Mouse (Mus musculus): Measurements from ENCODE around the gene Gpr146. TPM values are rescaled to one million over a fixed set of nuclear protein-coding genes. Genes with fewer than 3 reads are reported as not detected.

Gene Gpr146
- polyA plus RNA-seq, 1 experiment from 2014 or later = 19.3 TPM

- Histone ChIP-seq H3K36me3 (peaks cover 7% of the 10 kb centered on the region; the same call in 1 of the 2 replicates), H3K4me2 (no peak overlapping the region), H3K27me3 (replicated peaks) (no peaks in the 10 kb centered on the region), H3K9ac (no peak overlapping the region), H3K27ac (peak overlapping the region; percentile 33; the same call in 1 of the 2 replicates), H3K4me3 (no peak overlapping the region), H3K4me1 (peaks cover 57% of the 10 kb centered on the region), H3K9me3 (replicated peaks) (no peaks in the 10 kb centered on the region)
- no peak for ATAC-seq
- WGBS (ENCODE audit: insufficient replicate concordance) = 70% methylated on average over 12 of the region's 12 CpGs
Measured at GRCm38 (mm10) chr5:139409412-139409811, 31.9 kb downstream of the Gpr146 start.

GRCm38 (mm10) chr5:139410056-139410455 lies 32.6 kb downstream of the Gpr146 start:
- ATAC-seq = no peak
- H3K27ac ChIP-seq = no peak overlapping the region
- peaks cover 50% of the 10 kb centered on the region for H3K4me1 ChIP-seq
- H3K27me3 ChIP-seq (replicated peaks) = no peaks in the 10 kb centered on the region
- H3K4me2 ChIP-seq = no peak overlapping the region
- H3K9me3 ChIP-seq (replicated peaks) = no peaks in the 10 kb centered on the region
- H3K9ac ChIP-seq = no peak overlapping the region
- H3K4me3 ChIP-seq = no peak overlapping the region
- 79% methylated on average over 4 of the region's 4 CpGs for WGBS (ENCODE audit: insufficient replicate concordance)
- H3K36me3 ChIP-seq = peaks cover 13% of the 10 kb centered on the region

GRCm38 (mm10) chr5:139411117-139411516 lies 33.6 kb downstream of the Gpr146 start:
- H3K27me3 ChIP-seq (replicated peaks) = no peaks in the 10 kb centered on the region
- H3K9me3 ChIP-seq (replicated peaks) = no peaks in the 10 kb centered on the region
- H3K27ac ChIP-seq = no peak overlapping the region
- H3K4me1 ChIP-seq = peaks cover 40% of the 10 kb centered on the region
- H3K4me3 ChIP-seq = no peak overlapping the region
- no peak overlapping the region for H3K9ac ChIP-seq
- H3K36me3 ChIP-seq = peaks cover 16% of the 10 kb centered on the region
- no peak overlapping the region for H3K4me2 ChIP-seq
- no peak for ATAC-seq
- 76% methylated on average over 6 of the region's 6 CpGs for WGBS (ENCODE audit: insufficient replicate concordance)

DNA sequence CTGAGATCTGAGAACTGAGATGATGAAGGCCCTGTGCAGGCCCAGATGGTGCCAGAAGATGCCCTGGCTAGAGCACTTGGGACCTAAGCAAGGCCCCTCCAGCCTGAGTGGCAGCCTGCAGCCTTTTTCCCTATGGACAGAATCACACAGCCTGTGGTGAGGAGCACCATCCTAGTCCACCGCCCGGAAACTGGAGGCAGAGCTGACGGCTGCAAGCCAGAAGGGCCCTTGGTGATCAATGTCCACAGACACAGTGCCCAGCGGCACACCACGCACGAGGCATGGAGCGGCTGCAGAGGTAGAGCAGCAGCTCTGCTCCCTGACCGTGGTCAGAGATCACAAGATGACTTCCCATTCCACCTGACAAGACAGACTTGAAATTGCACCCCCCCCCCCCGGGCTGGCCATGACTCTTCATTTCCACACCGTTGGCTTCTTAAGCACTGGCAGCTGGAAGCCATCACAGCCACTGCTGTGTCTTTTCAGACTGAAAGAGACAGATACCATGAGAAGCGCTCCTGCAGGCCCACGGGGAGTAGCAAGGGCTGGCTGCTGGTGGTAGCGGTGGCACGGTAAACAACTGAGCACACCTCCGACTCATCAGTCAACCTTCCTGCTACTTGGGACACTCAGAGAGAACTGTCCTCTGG lies 34.3 kb downstream of the Gpr146 start:
- 75% methylated on average over 15 of the region's 15 CpGs for WGBS (ENCODE audit: insufficient replicate concordance)
- Histone ChIP-seq H3K27ac (no peak overlapping the region), H3K9ac (no peak overlapping the region), H3K27me3 (replicated peaks) (no peaks in the 10 kb centered on the region), H3K9me3 (replicated peaks) (no peaks in the 10 kb centered on the region), H3K4me1 (peaks cover 35% of the 10 kb centered on the region), H3K36me3 (peaks cover 17% of the 10 kb centered on the region), H3K4me2 (no peak overlapping the region), H3K4me3 (no peak overlapping the region)
- ATAC-seq = no peak

DNA sequence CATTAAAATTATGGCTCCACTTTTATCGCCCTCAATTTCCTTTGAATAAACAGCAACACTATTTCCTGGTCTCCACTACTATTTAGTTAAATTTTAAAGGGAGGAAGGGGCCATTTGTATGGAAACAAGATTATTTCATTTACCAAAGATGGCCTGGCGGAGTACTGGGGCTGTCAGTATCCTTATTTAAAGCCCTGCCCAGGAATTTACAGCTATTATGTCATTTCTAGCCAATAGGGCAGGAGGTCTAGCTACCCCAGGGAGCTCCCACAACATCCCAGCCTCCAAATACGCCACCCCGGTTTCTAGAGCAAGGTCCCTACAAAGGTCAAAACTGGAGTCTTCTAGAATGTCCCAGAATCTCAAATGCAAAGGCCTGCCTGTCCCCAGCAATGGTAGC lies 36.0 kb downstream of the Gpr146 start:
- peaks cover 24% of the 10 kb centered on the region for H3K36me3 ChIP-seq
- H3K9me3 ChIP-seq (replicated peaks) = peaks cover 8% of the 10 kb centered on the region
- no peak overlapping the region for H3K27ac ChIP-seq
- H3K9ac ChIP-seq = no peak overlapping the region
- no peak overlapping the region for H3K4me3 ChIP-seq
- no peak for ATAC-seq
- 74% methylated on average over 4 of the region's 4 CpGs for WGBS (ENCODE audit: insufficient replicate concordance)
- peaks cover 22% of the 10 kb centered on the region; the same call in 1 of the 2 replicates for H3K4me1 ChIP-seq
- no peaks in the 10 kb centered on the region for H3K27me3 ChIP-seq (replicated peaks)
- H3K4me2 ChIP-seq = no peak overlapping the region

DNA sequence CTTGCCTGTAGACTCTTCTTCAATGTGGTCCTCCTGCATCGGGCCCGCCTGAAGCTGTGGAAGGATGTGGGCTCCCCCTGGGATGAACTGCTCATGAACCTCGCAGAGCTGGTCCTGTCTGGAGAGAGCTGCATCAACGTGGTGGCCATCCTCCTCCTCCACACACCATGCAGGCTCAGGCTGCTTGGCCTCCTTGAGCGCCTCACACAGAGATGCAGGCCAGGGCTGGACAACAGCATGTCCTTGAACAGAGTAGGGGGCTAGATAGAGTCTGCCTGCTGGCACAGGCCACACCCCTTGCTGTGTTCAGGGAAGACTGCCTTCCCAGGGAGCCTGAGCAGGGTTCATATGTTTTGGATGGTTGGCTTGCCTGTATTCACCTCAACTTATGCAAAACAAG lies 37.5 kb downstream of the Gpr146 start:
- H3K4me2 ChIP-seq = no peak overlapping the region
- ATAC-seq = no peak
- H3K27ac ChIP-seq = no peak overlapping the region
- WGBS (ENCODE audit: insufficient replicate concordance) = 75% methylated on average over 5 of the region's 5 CpGs
- H3K4me3 ChIP-seq = no peak overlapping the region
- peaks cover 18% of the 10 kb centered on the region for H3K4me1 ChIP-seq
- H3K9ac ChIP-seq = no peak overlapping the region
- H3K27me3 ChIP-seq (replicated peaks) = no peaks in the 10 kb centered on the region
- peaks cover 24% of the 10 kb centered on the region for H3K36me3 ChIP-seq
- H3K9me3 ChIP-seq (replicated peaks) = peaks cover 8% of the 10 kb centered on the region

DNA sequence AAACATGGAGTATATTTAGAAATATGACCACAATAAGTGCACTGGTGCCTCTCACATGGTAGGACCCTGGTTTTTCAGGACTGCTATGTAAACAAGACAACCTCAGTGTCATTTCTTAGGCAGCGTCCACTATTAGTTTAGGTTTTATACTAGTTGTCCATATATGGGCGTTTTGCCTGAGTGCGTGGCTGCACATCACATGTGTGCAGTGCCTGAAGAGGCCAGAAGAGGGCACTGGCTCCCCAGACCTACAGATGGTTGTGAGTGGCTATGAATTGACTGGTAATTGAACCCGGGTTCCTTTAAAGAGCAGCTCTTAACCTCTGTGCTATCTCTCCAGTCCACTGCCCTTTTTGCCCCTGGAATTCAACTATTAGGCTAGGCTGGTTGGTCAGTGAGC lies 39.4 kb downstream of the Gpr146 start:
- H3K27me3 ChIP-seq (replicated peaks) = no peaks in the 10 kb centered on the region
- H3K4me2 ChIP-seq = no peak overlapping the region
- H3K4me3 ChIP-seq = no peak overlapping the region
- no peak overlapping the region for H3K9ac ChIP-seq
- peaks cover 14% of the 10 kb centered on the region; the same call in 1 of the 2 replicates for H3K4me1 ChIP-seq
- H3K27ac ChIP-seq = no peak overlapping the region
- no peak for ATAC-seq
- 83% methylated on average over 4 of the region's 4 CpGs for WGBS (ENCODE audit: insufficient replicate concordance)
- H3K9me3 ChIP-seq (replicated peaks) = peaks cover 8% of the 10 kb centered on the region
- peaks cover 24% of the 10 kb centered on the region for H3K36me3 ChIP-seq

- WGBS (ENCODE audit: insufficient replicate concordance) = 80% methylated on average over 3 of the region's 3 CpGs
- H3K4me3 ChIP-seq = no peak overlapping the region
- no peak overlapping the region for H3K4me2 ChIP-seq
- H3K27me3 ChIP-seq (replicated peaks) = no peaks in the 10 kb centered on the region
- peaks cover 24% of the 10 kb centered on the region for H3K36me3 ChIP-seq
- H3K27ac ChIP-seq = no peak overlapping the region
- no peak overlapping the region for H3K9ac ChIP-seq
- ATAC-seq = no peak
- H3K4me1 ChIP-seq = peaks cover 14% of the 10 kb centered on the region; the same call in 1 of the 2 replicates
- peaks cover 8% of the 10 kb centered on the region for H3K9me3 ChIP-seq (replicated peaks)
Measured at GRCm38 (mm10) chr5:139417480-139417879, 40.0 kb downstream of the Gpr146 start.

GRCm38 (mm10) chr5:139418110-139418509 lies 40.6 kb downstream of the Gpr146 start:
- ATAC-seq = no peak
- no peaks in the 10 kb centered on the region for H3K27me3 ChIP-seq (replicated peaks)
- H3K36me3 ChIP-seq = peaks cover 24% of the 10 kb centered on the region
- no peak overlapping the region for H3K4me2 ChIP-seq
- no peak overlapping the region for H3K27ac ChIP-seq
- peaks cover 16% of the 10 kb centered on the region; the same call in 1 of the 2 replicates for H3K4me1 ChIP-seq
- H3K9ac ChIP-seq = no peak overlapping the region
- H3K9me3 ChIP-seq (replicated peaks) = peaks cover 8% of the 10 kb centered on the region
- 69% methylated on average over 2 of the region's 2 CpGs for WGBS (ENCODE audit: insufficient replicate concordance)
- H3K4me3 ChIP-seq = no peak overlapping the region

GRCm38 (mm10) chr5:139418633-139419032 lies 41.1 kb downstream of the Gpr146 start:
- no peak overlapping the region for H3K27ac ChIP-seq
- ATAC-seq = no peak
- 39% methylated on average over 3 of the region's 3 CpGs for WGBS (ENCODE audit: insufficient replicate concordance)

DNA sequence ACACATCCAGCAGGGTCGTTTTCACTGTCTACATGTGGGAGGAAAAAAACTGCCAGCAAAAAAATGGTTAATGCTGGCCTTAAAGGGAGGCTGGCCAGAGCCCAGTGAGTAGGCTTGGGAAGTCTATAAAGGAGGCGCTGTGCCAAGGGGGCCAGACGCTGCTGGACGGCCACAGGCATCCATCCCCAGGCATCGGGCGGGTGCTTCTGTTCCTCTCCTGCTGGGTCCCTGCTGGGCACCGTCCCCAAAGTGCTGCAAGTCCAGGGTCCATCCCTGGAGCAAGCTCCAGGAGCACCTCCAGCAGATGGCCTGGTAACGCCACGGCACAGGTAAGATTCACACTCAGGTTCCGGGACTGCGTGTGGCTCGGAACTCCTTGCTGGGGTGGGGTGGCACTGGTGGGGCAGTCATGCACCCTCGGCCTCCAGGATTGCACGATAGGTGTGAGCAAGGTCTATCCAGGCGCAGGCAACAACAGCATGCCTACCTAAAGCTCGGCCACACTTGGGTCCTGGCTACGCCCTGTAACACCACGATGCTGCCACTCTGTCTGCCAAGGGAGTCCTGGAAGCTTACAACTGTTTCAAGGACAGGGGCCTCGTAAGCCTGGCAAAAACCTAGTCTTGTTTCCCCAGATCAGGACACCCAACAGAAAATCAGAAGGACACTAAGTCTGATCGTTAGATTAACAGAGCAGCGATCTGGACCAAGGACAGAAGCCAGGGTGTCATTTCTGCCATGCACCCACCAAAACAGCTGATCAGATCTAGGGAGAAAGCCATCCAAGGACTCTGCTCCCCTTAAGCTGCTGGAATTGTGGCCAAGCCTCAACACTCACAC lies 45.7 kb downstream of the Gpr146 start, which contains the start of gene Gper1:
TSS of gene Gper1 (plus strand) at position 126 of the 840 bp plus-strand sequence.
- Histone ChIP-seq H3K27ac (no peak within 1 kb of the TSS), H3K36me3 (peaks cover 8% of the 10 kb centered on the region; the same call in 1 of the 2 replicates), H3K4me2 (no peak within 1 kb of the TSS), H3K9me3 (replicated peaks) (no peaks in the 10 kb centered on the region), H3K4me3 (no peak within 1 kb of the TSS), H3K27me3 (replicated peaks) (no peaks in the 10 kb centered on the region), H3K4me1 (peaks cover 17% of the 10 kb centered on the region; the same call in 1 of the 2 replicates), H3K9ac (peak within 1 kb of the TSS; percentile 29; the same call in 1 of the 2 replicates)
- ATAC-seq = no peak
- WGBS (ENCODE audit: insufficient replicate concordance) = 79% methylated on average over 21 of the region's 21 CpGs

More at GRCm38 (mm10) chr5:139418633-139419032, 41.1 kb downstream of the Gpr146 start:
- no peak overlapping the region for H3K4me3 ChIP-seq
- peaks cover 19% of the 10 kb centered on the region; the same call in 1 of the 2 replicates for H3K4me1 ChIP-seq
- H3K36me3 ChIP-seq = peaks cover 24% of the 10 kb centered on the region
- H3K27me3 ChIP-seq (replicated peaks) = no peaks in the 10 kb centered on the region
- H3K9ac ChIP-seq = no peak overlapping the region
- H3K9me3 ChIP-seq (replicated peaks) = peaks cover 8% of the 10 kb centered on the region
- H3K4me2 ChIP-seq = no peak overlapping the region

- no peak overlapping the region for H3K27ac ChIP-seq
- no peak overlapping the region for H3K9ac ChIP-seq
- 73% methylated on average over 9 of the region's 9 CpGs for WGBS (ENCODE audit: insufficient replicate concordance)
- H3K9me3 ChIP-seq (replicated peaks) = no peaks in the 10 kb centered on the region
- H3K36me3 ChIP-seq = peaks cover 8% of the 10 kb centered on the region; the same call in 1 of the 2 replicates
- no peak overlapping the region for H3K4me2 ChIP-seq
- H3K4me1 ChIP-seq = 0 out of 2 replicates have a peak, but pooled peaks cover 4% of the 10 kb centered on the region
- no peak overlapping the region for H3K4me3 ChIP-seq
- ATAC-seq = no peak
- H3K27me3 ChIP-seq (replicated peaks) = no peaks in the 10 kb centered on the region
Measured at GRCm38 (mm10) chr5:139425198-139425597, 47.7 kb downstream of the Gpr146 start.

Data from liver, embryonic 12.5 days (tissue).